Mouse (Mus musculus) testis, adult 2 months (tissue): ENCODE results near the gene Ebf3. TPM values are rescaled to one million over a fixed set of nuclear protein-coding genes. Genes with fewer than 3 reads are reported as not detected.

ENCODE experiments used
- H3K27ac ChIP-seq: fragments of 200-500 bp; 2 replicates; pipeline ENCODE4 v1.5.1; 2012; ENCODE audit warnings: low read depth, low read length; ENCODE audit not compliant: control insufficient read depth, insufficient read depth
- H3K27me3 ChIP-seq: fragments of 200-500 bp; 2 replicates; pipeline ENCODE4 v1.6.1; 2012; ENCODE audit warnings: mild to moderate bottlenecking, low read length, moderate library complexity; ENCODE audit not compliant: control insufficient read depth, insufficient read depth
- H3K36me3 ChIP-seq: fragments of 200-500 bp; 2 replicates; pipeline ENCODE4 v1.6.1; 2012; ENCODE audit warnings: mild to moderate bottlenecking, low read length; ENCODE audit not compliant: control insufficient read depth, insufficient read depth
- H3K4me1 ChIP-seq: fragments of 200-500 bp; 2 replicates; pipeline ENCODE4 v1.6.1; 2012; ENCODE audit warnings: low read length; ENCODE audit not compliant: control insufficient read depth, insufficient read depth
- H3K4me3 ChIP-seq: fragments of 200-500 bp; 2 replicates; pipeline ENCODE4 v1.5.1; 2012; ENCODE audit warnings: low read depth, mild to moderate bottlenecking, low read length, moderate library complexity, mixed read lengths; ENCODE audit not compliant: control insufficient read depth
- CTCF ChIP-seq: fragments of 200-500 bp; IDR thresholded peaks from 2 replicates; pipeline ENCODE4 v1.5.1; 2012; ENCODE audit warnings: low read depth, mild to moderate bottlenecking, inconsistent platforms, low read length, moderate library complexity; ENCODE audit not compliant: control insufficient read depth, insufficient read depth, insufficient replicate concordance
- POLR2A ChIP-seq: fragments of 200-500 bp; IDR thresholded peaks from 2 replicates; pipeline ENCODE4 v1.6.1; 2012; ENCODE audit warnings: low read depth, mild to moderate bottlenecking, inconsistent platforms, low read length, moderate library complexity; ENCODE audit not compliant: control insufficient read depth
- polyA plus RNA-seq: library from polyadenylated mRNA; depleted of rRNA; stranded (reverse); fragments of >200 nt; gene quantifications from 2 replicates; pipeline ENCODE4 v1.2.3, GENCODE M21; 2012

Ebf3 gene
- polyA plus RNA-seq, 1 experiment = 3.1 TPM

DNA sequence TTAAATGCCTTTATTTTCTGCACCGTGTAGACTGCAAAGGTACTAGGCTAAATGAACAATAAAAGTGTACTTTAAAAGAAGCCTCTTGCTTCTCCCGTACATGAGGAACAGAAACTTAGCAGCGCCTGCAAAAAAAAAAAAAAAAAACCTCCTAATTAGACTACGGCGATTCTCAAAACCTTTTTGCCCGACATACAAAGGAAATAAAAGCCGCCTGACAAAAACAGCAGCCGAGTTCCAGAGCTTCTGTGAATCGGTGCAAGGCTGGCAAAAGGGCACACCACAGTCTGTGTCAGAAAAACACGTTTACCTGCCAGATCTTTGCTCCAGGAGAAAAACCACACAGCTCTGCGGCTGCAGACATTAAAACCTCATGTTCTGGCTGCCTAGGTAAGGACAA, 3.4 kb downstream of the Ebf3 start:
- no peak overlapping the region for H3K27ac ChIP-seq
- no peaks in the 10 kb centered on the region for H3K36me3 ChIP-seq
- peaks cover 28% of the 10 kb centered on the region for H3K4me1 ChIP-seq
- peaks cover 6% of the 10 kb centered on the region for H3K27me3 ChIP-seq
- no peak for TF ChIP-seq POLR2A
- TF ChIP-seq CTCF = no peak
- H3K4me3 ChIP-seq = no peak overlapping the region

DNA sequence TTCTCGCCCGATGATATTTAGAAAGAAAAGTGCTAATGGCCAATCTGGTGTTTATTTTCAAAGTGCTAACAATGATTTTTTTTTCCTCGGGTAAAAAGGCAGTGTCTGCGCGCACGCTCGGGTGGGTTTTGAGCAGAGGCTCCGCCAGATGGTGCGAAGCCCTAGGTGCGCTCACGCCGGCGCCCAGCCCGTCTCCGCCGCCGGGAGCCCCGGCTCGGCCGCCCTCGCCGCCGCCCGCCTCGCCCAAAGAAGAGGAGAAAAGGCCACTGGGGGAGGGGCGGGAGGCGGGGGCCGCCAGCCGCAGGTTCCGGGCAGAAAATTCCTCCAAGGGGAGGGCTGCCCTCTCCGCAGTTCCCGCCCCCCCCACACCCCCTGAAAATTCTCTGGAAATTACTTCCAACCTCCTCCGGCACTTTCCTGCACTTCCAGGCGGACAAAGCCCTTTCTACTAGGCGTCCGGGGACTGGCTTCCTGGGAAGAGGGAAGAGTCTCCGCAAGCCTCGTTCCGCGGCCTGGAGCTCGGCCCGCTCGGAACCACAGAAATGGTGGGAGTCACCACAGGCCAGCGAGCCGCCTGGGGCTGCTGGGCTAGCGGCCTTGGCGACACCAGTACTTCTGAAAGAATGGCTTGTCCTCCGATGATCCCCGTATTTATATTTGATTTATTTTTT, 4.0 kb downstream of the Ebf3 start:
- no peak for TF ChIP-seq CTCF
- TF ChIP-seq POLR2A = no peak
- H3K27me3 ChIP-seq = peaks cover 4% of the 10 kb centered on the region

DNA sequence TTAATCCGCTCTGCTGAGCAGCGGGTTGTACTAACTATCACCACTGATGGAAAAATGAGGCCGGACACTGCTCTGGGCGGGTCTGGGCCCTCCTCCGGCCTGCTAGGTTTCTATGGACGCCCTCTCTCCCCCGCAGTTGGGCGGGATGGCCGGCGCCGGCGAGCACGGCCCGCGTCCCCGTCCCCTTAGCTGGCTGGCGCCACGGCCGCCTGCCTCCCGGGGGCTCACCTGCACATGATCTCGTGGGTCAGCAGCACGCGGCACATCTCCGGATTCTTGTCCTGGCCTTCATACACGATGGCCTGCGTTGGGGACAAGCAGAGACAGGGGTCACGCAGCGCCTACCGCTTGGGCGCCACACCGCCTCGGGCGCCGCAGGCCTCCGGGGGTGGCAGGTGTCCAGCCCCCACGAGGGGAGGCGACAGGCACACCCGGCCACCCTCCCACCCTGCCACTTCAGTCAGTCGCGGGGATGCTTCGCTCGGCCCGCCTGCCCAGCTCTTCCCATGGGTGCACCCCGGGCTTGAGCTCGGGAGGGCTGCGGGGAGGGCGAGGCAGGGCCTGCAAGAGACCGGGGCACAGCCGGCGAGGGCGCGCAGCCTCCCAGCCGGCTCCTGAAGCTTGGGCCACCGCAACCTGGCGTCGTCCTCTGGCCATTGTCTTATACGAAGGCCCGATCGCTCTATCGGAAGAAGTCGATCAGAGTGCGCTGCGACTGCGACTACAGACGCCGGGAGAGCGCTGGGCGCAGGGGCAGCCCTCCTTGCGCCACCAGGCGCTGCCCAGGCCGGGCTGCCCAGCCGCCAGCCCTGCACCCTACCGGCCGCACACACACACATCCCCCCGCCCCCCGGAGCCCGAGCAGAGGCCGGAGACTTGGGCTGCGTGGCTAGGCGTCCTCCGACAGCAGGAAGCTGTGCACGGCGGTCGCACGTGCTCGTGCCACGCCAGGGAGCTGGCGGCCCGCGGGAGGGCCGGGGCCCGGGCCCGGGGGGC, 4.9 kb downstream of the Ebf3 start:
- Histone ChIP-seq H3K4me1 (peaks cover 18% of the 10 kb centered on the region), H3K27me3 (peaks cover 2% of the 10 kb centered on the region; the same call in 1 of the 2 replicates), H3K4me3 (peak overlapping the region; percentile 70), H3K27ac (no peak overlapping the region), H3K36me3 (no peaks in the 10 kb centered on the region)
- TF ChIP-seq CTCF = no peak

More for the DNA sequence above, 4.0 kb downstream of the Ebf3 start:
- H3K36me3 ChIP-seq = no peaks in the 10 kb centered on the region
- H3K4me1 ChIP-seq = peaks cover 25% of the 10 kb centered on the region
- peak overlapping the region; percentile 31; the same call in 1 of the 2 replicates for H3K27ac ChIP-seq
- H3K4me3 ChIP-seq = peak overlapping the region; percentile 70

DNA sequence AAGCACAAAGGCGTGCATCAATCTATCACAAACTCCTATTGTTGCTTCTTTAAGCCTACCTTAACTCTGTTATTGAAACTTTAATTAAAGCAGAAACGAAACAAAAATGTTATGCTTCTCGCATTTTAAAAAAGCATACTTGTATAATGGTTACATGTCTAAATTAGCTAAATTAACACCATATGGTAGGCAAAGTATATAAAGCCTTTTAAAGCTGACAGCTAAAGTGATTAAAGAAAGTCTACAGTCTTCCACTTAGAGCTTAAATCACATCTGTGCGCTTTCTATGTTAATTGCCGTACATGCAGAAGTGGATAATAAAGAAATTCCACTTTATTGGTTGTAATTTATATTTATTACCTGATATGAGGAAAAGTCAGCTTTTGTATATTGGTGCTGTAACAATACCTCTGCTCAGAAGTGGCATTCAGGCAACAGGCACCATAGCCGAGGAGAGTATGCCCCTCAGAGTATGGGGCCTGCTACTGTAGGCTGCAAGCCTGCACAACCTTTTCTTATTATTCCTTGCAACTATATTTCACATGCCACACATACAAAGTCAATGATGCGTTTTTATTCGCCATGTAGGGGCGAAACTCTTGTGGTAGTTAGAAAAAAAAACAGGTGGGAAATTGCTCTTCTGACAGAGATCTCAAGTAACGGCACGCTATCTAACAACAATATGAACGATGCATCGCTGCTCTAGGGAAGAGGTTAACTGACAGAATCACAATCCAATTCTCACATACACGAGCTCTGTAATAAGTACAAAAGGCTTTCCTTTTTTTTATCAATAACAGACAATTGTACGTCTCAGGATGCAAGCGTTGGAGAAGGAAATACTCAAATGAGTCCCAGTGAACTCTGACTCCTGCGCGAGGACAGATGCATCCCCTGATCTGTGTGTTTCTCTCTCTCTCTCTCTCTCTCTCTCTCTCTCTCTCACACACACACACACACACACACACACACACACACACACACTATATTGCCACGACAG, 5.9 kb downstream of the Ebf3 start:
- Histone ChIP-seq H3K4me1 (peaks cover 12% of the 10 kb centered on the region), H3K27me3 (peaks cover 2% of the 10 kb centered on the region; the same call in 1 of the 2 replicates), H3K36me3 (no peaks in the 10 kb centered on the region), H3K4me3 (peak overlapping the region; percentile 70; the same call in 1 of the 2 replicates), H3K27ac (no peak overlapping the region)
- TF ChIP-seq POLR2A (no peak), CTCF (no peak)

DNA sequence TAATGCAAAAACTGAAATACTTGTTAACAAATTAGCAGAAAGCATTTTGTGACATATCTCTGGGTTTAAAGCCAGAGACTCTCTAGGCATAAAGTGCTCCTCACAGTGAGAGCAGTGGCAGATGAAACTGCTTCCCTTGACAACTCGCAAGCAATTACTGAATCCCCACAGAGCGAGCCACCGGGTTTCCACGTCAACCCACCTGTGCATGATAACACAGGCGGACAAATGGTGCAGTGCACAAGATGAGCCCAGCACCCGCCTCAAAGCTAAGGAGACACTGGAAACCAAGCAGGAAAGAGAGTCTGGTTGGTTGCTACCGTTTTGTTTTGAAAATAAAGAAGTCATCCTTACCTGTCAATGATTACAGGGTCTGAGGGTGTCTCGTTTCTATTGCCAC, 7.1 kb downstream of the Ebf3 start:
- TF ChIP-seq CTCF (no peak), POLR2A (no peak)
- H3K36me3 ChIP-seq = no peaks in the 10 kb centered on the region
- H3K27me3 ChIP-seq = peaks cover 2% of the 10 kb centered on the region; the same call in 1 of the 2 replicates
- H3K4me3 ChIP-seq = no peak overlapping the region
- no peak overlapping the region for H3K27ac ChIP-seq
- peaks cover 8% of the 10 kb centered on the region for H3K4me1 ChIP-seq

DNA sequence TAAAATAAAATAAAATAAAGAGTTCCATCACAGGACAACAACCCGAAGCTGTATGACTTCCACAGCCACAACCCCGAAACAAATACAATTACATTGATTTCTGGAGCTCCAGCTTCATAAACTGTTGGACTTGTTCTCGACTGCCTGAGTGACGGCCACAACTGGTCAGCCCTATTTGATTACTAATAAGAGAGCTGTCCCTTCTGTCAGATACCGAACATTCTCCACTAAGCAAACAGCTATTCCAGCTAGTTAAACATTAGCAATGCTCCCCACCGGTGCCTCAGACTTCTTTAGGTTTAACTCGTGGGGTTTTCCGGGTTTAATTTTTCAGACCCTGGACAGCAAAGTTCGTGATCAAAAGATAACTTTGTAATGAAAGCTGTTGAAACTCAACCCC, 8.1 kb downstream of the Ebf3 start:
- Histone ChIP-seq H3K4me1 (peaks cover 8% of the 10 kb centered on the region), H3K27me3 (peaks cover 2% of the 10 kb centered on the region; the same call in 1 of the 2 replicates), H3K27ac (no peak overlapping the region), H3K4me3 (no peak overlapping the region), H3K36me3 (no peaks in the 10 kb centered on the region)
- TF ChIP-seq POLR2A = no peak
- TF ChIP-seq CTCF = no peak
